ENCODE assay signal across 18 mouse cellular contexts in the genomic region with DNA sequence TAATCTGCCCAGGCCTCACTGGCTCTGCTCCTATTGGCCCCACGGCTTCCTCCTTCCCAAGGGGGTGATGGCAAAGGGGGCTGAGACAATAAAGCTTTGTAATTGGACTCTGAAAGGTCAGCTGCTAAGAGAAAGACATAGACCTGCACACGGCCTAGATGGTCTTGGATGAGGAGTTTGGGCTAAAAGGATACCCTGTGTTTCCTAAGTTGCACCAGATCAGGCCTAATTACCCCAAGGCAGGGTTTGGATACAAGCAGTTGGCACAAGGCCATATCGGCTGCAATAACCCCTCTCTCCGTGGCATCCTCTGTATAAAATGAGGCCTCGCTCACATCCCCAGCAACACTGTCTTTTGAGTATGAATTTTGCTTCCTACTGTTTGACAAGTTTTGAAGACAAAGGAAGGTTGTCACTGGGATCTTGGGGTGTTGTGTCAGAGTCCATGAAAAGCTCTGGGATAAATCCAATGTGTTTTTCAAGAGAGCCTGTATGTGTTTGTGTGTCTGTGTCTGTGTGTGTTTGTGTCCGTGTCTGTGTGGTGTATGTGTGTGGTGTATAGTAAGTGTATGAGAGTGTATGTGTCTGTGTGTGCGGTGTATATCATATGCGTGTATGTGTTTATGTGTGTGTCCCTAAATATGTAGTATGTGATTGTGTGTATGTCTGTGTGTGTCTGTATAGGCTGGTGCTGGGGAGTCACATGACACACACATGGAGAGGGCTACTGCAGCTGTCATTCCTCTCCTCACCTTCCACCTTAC.
DNase-seq lines count a peak whose midpoint lies in the region; ATAC-seq and TF ChIP-seq lines count a peak whose summit lies in the region.
"Had no signal": no experiment of that assay in that cellular context is flagged by ENCODE, and none has a peak within 500 bp of the region (broad histone marks: within the 10 kb centered on the region; RNA-seq: fewer than 3 reads in every experiment).

No protein-coding gene starts in this region.

- ATAC-seq in kidney, postnatal 0 days (replicated peaks; ENCODE audit: low FRiP score, low read depth): 0 out of 2 replicates have a peak, but pooled peaks have one; percentile 10
- no peak for ATAC-seq in kidney, embryonic 14.5 days (ENCODE audit: low FRiP score, low TSS enrichment)
- ATAC-seq in hindbrain, embryonic 12.5 days (ENCODE audit: low FRiP score): peak; percentile 51; the same call in 1 of the 2 replicates
- ATAC-seq in midbrain, embryonic 13.5 days: peak; percentile 57
- ATAC-seq: intestine, postnatal 0 days; liver, postnatal 0 days had no signal

- 74% methylated on average over 8 of the region's 8 CpGs for WGBS in kidney, postnatal 0 days
- WGBS in kidney, embryonic 14.5 days: 68% methylated on average over 8 of the region's 8 CpGs
- WGBS in hindbrain, embryonic 12.5 days: 72% methylated on average over 8 of the region's 8 CpGs
- WGBS in midbrain, embryonic 13.5 days: 63% methylated on average over 8 of the region's 8 CpGs

- H3K9ac ChIP-seq in kidney, postnatal 0 days (ENCODE audit: low read depth, low read length): no peak overlapping the region
- no peak overlapping the region for H3K9ac ChIP-seq in kidney, embryonic 14.5 days (ENCODE audit: low read depth, low read length)
- no peak overlapping the region for H3K9ac ChIP-seq in hindbrain, embryonic 12.5 days
- no peak overlapping the region for H3K9ac ChIP-seq in midbrain, embryonic 13.5 days (replicated peaks)
- H3K9ac ChIP-seq: embryonic facial prominence, embryonic 12.5 days; liver, postnatal 0 days had no signal

- no peak overlapping the region for H3K27ac ChIP-seq in kidney, postnatal 0 days
- H3K27ac ChIP-seq in kidney, embryonic 14.5 days (ENCODE audit: low read depth, low read length): no peak overlapping the region
- H3K27ac ChIP-seq in hindbrain, embryonic 12.5 days: no peak overlapping the region
- H3K27ac ChIP-seq in midbrain, embryonic 13.5 days: no peak overlapping the region
- H3K27ac ChIP-seq: embryonic facial prominence, embryonic 12.5 days had no signal

- no peaks in the 10 kb centered on the region for H3K36me3 ChIP-seq in kidney, postnatal 0 days (ENCODE audit: insufficient read depth, low read length)
- no peaks in the 10 kb centered on the region for H3K36me3 ChIP-seq in kidney, embryonic 14.5 days (ENCODE audit: control insufficient read depth, insufficient read depth, low read length)
- no peaks in the 10 kb centered on the region for H3K36me3 ChIP-seq in hindbrain, embryonic 12.5 days
- no peaks in the 10 kb centered on the region for H3K36me3 ChIP-seq in midbrain, embryonic 13.5 days
- H3K36me3 ChIP-seq: embryonic facial prominence, embryonic 12.5 days had no signal

- H3K4me1 ChIP-seq in kidney, postnatal 0 days (replicated peaks; ENCODE audit: insufficient read depth, low read length): no peaks in the 10 kb centered on the region
- H3K4me1 ChIP-seq in kidney, embryonic 14.5 days (ENCODE audit: control insufficient read depth, insufficient read depth, low read length): no peaks in the 10 kb centered on the region
- H3K4me1 ChIP-seq in hindbrain, embryonic 12.5 days: peaks cover 20% of the 10 kb centered on the region; the same call in 1 of the 2 replicates
- H3K4me1 ChIP-seq in midbrain, embryonic 13.5 days (replicated peaks): peaks cover 21% of the 10 kb centered on the region
- H3K4me1 ChIP-seq: embryonic facial prominence, embryonic 12.5 days; megakaryocyte, embryonic 14.5 days had no signal

- no peak for DNase-seq in kidney, postnatal 0 days (ENCODE audit: low spot score)
- peak; percentile 35 for DNase-seq in brain, embryonic 14.5 days (ENCODE audit: low read depth)
- no peak for DNase-seq in thymus, postnatal 25 days
- no peak for DNase-seq in gastrocnemius, postnatal 4 days (ENCODE audit: low spot score in 2 of 2)
- DNase-seq: cerebellum, adult 9-10 months; gastrocnemius, postnatal 36 days; kidney, postnatal 10 days; layer of hippocampus, postnatal 36 days; liver; liver, postnatal 0 days; thymus, postnatal 4 days had no signal

- H3K27me3 ChIP-seq in kidney, postnatal 0 days (ENCODE audit: insufficient read depth, low read length): no peaks in the 10 kb centered on the region
- no peaks in the 10 kb centered on the region for H3K27me3 ChIP-seq in kidney, embryonic 14.5 days (ENCODE audit: control insufficient read depth, insufficient read depth, low read length)
- H3K27me3 ChIP-seq in hindbrain, embryonic 12.5 days: no peaks in the 10 kb centered on the region
- H3K27me3 ChIP-seq in midbrain, embryonic 13.5 days: no peaks in the 10 kb centered on the region
- H3K27me3 ChIP-seq: embryonic facial prominence, embryonic 12.5 days; megakaryocyte, embryonic 14.5 days had no signal

- no peak for TF ChIP-seq CTCF in kidney, postnatal 0 days (IDR thresholded peaks at IDR 0.05; ENCODE audit: low read depth)
- TF ChIP-seq CTCF in brain, embryonic 14.5 days (IDR thresholded peaks at IDR 0.05; ENCODE audit: borderline replicate concordance, extremely low read depth, insufficient read depth, insufficient read length): no peak

- H3K4me2 ChIP-seq in kidney, postnatal 0 days (ENCODE audit: low read length): no peak overlapping the region
- no peak overlapping the region for H3K4me2 ChIP-seq in kidney, embryonic 14.5 days (replicated peaks; ENCODE audit: low read depth, low read length)
- H3K4me2 ChIP-seq in hindbrain, embryonic 12.5 days (replicated peaks): no peak overlapping the region
- H3K4me2 ChIP-seq in midbrain, embryonic 13.5 days (replicated peaks): no peak overlapping the region
- H3K4me2 ChIP-seq: embryonic facial prominence, embryonic 12.5 days had no signal

- no peak for TF ChIP-seq POLR2A in brain, embryonic 14.5 days (IDR thresholded peaks at IDR 0.05; ENCODE audit: borderline replicate concordance, extremely low read depth, insufficient read depth, insufficient read length, poor library complexity, severe bottlenecking)

- no peaks in the 10 kb centered on the region for H3K9me3 ChIP-seq in kidney, postnatal 0 days (replicated peaks; ENCODE audit: low read length)
- H3K9me3 ChIP-seq in kidney, embryonic 14.5 days (ENCODE audit: control insufficient read depth, low read length): no peaks in the 10 kb centered on the region
- H3K9me3 ChIP-seq in hindbrain, embryonic 12.5 days (replicated peaks): no peaks in the 10 kb centered on the region
- H3K9me3 ChIP-seq in midbrain, embryonic 13.5 days: no peaks in the 10 kb centered on the region
- H3K9me3 ChIP-seq: embryonic facial prominence, embryonic 12.5 days had no signal

- H3K4me3 ChIP-seq in kidney, postnatal 0 days (replicated peaks; ENCODE audit: low read depth, low read length): no peak overlapping the region
- no peak overlapping the region for H3K4me3 ChIP-seq in kidney, embryonic 14.5 days (ENCODE audit: low read length)
- no peak overlapping the region for H3K4me3 ChIP-seq in hindbrain, embryonic 12.5 days
- H3K4me3 ChIP-seq in midbrain, embryonic 13.5 days (replicated peaks): no peak overlapping the region
- H3K4me3 ChIP-seq: embryonic facial prominence, embryonic 12.5 days; megakaryocyte, embryonic 14.5 days; myocyte had no signal
